ENCODE assay signal across 8 mouse cellular contexts in genomic region chrX:100767885-100768626, GRCm38 (mm10). TPM values are rescaled to one million over a fixed set of nuclear protein-coding genes. Genes with fewer than 3 reads are reported as not detected.
DNase-seq lines count a peak whose midpoint lies in the region; ATAC-seq and TF ChIP-seq lines count a peak whose summit lies in the region.

No protein-coding gene starts in this region.

- intact Hi-C loops in gastrocnemius, adult 2 months (cut with DNase I), result no loop called here

- no peak for TF ChIP-seq CTCF in gastrocnemius, adult 2 months (IDR thresholded peaks at IDR 0.05)
- TF ChIP-seq CTCF in testis, adult 2 months (IDR thresholded peaks at IDR 0.05; ENCODE audit: control insufficient read depth, insufficient read depth, insufficient replicate concordance, low read depth, low read length), result no peak

- DNase-seq in gastrocnemius, adult 2 months, result no peak
- DNase-seq in gastrocnemius, adult 8-10 months (ENCODE audit: low spot score in 2 of 2), result no peak
- DNase-seq in testis, postnatal 14 days (ENCODE audit: low spot score), result no peak
- no peak for DNase-seq in yolk sac, embryonic 10.5 days (ENCODE audit: low spot score)
- no peak for DNase-seq in adrenal gland, postnatal 25 days
- DNase-seq in ovary, postnatal 10 days (ENCODE audit: low spot score), result no peak

- no peak overlapping the region for H3K27ac ChIP-seq in gastrocnemius, adult 2 months
- H3K27ac ChIP-seq in testis, adult 2 months (ENCODE audit: control insufficient read depth, insufficient read depth, low read depth, low read length), result no peak overlapping the region
- H3K27ac ChIP-seq in limb, embryonic 13.5 days, result no peak overlapping the region

- ATAC-seq in limb, embryonic 13.5 days (ENCODE audit: low FRiP score, low read depth), result peak; percentile 44

- no peaks in the 10 kb centered on the region for H3K36me3 ChIP-seq in testis, adult 2 months (ENCODE audit: control insufficient read depth, insufficient read depth, low read length)
- H3K36me3 ChIP-seq in limb, embryonic 13.5 days, result no peaks in the 10 kb centered on the region

- WGBS in limb, embryonic 13.5 days, result 19% methylated on average over 25 of the region's 36 CpGs

- H3K4me3 ChIP-seq in gastrocnemius, adult 2 months, result peak overlapping the region; percentile 69
- peak overlapping the region; percentile 78 for H3K4me3 ChIP-seq in testis, adult 2 months (ENCODE audit: control insufficient read depth, low read depth, low read length)
- H3K4me3 ChIP-seq in limb, embryonic 13.5 days, result peak overlapping the region; percentile 51

- no peaks in the 10 kb centered on the region for H3K9me3 ChIP-seq in limb, embryonic 13.5 days

- H3K4me1 ChIP-seq in testis, adult 2 months (ENCODE audit: control insufficient read depth, insufficient read depth, low read length), result no peaks in the 10 kb centered on the region; the same call in 1 of the 2 replicates
- H3K4me1 ChIP-seq in limb, embryonic 13.5 days, result no peaks in the 10 kb centered on the region

- H3K4me2 ChIP-seq in limb, embryonic 13.5 days (replicated peaks), result peak overlapping the region; percentile 82

- peak overlapping the region; percentile 62 for H3K9ac ChIP-seq in limb, embryonic 13.5 days

- H3K27me3 ChIP-seq in testis, adult 2 months (ENCODE audit: control insufficient read depth, insufficient read depth, low read length), result no peaks in the 10 kb centered on the region
- H3K27me3 ChIP-seq in limb, embryonic 13.5 days, result peaks cover 24% of the 10 kb centered on the region

- TF ChIP-seq POLR2A in testis, adult 2 months (IDR thresholded peaks at IDR 0.05; ENCODE audit: control insufficient read depth, low read depth, low read length), result no peak

RNA-seq across cellular contexts. Expression of gene Dlg3, which starts 0.5 kb away (rescaled TPM):
- 1 to 10 TPM; 1.7 to 2.0 TPM for total RNA-seq in gastrocnemius, adult 2 months (2021)
- total RNA-seq in gastrocnemius, adult 8-10 months (2022), result 1 to 10 TPM in 2 of 4 experiments, under 1 TPM in 2; 0.61 to 1.0 (median 0.98) TPM
- 8.3 and 11.4 TPM in 2 replicates for polyA plus RNA-seq in testis, adult 2 months (2012; rRNA removed)
- 4.9 and 5.4 TPM in 2 replicates for polyA plus RNA-seq in limb, embryonic 13.5 days (2015; fragmentation: Nextera tagmentation; extraction: Ambion mirVana)
- total RNA-seq in adrenal gland, postnatal 25 days (2021), result 28.6 and 34.8 TPM in 2 replicates

RNA-seq across cellular contexts. Expression of gene Gdpd2, which starts 38.4 kb away (rescaled TPM):
- not detected for total RNA-seq in gastrocnemius, adult 2 months (2021)
- total RNA-seq in gastrocnemius, adult 8-10 months (2022), result not detected
- polyA plus RNA-seq in testis, adult 2 months (2012; rRNA removed), result 1.6 and 1.8 TPM in 2 replicates
- 2.7 and 3.3 TPM in 2 replicates for polyA plus RNA-seq in limb, embryonic 13.5 days (2015; fragmentation: Nextera tagmentation; extraction: Ambion mirVana)
- total RNA-seq in adrenal gland, postnatal 25 days (2021), result 0.58 TPM in 1 of 2 replicates, not detected in the other

Comparison
In these comparisons a context has a peak if more than half of its experiments do, and no peak if none do; other contexts are left out.
1. RNA of gene Dlg3, which starts 0.5 kb away (total RNA-seq): 28.6 to 34.8 TPM in adrenal gland, postnatal 25 days; 1.7 to 2.0 TPM in gastrocnemius, adult 2 months and 0.61 to 1.0 TPM in gastrocnemius, adult 8-10 months; every median in the first group is over 10 times any median in the second.
2. Peak in every context shown above with its lines, with median percentiles within 50 percentile points of each other: H3K4me3 ChIP-seq.